Mouse (Mus musculus) kidney, embryonic 14.5 days (tissue): ENCODE measurements around the gene Klf2. TPM values are rescaled to one million over a fixed set of nuclear protein-coding genes. Genes with fewer than 3 reads are reported as not detected.
A peak's percentile ranks its signal among the peaks of the same experiment; 100 is the strongest.

Experiments used
- ATAC-seq: fragments of 200-750 bp; cut with Nextera tagmentation; 2 replicates; pipeline ENCODE4 v1.8.0; 2017; ENCODE audit warnings: moderate number of reproducible peaks, mild to moderate bottlenecking, moderate TSS enrichment, moderate library complexity; ENCODE audit not compliant: low FRiP score, low TSS enrichment
- H3K27ac ChIP-seq: fragments of 300-500 bp; sonication (generic); 2 replicates; pipeline ENCODE4 v1.5.1; 2014; ENCODE audit warnings: low read depth, mild to moderate bottlenecking, low read length, moderate library complexity, mixed read lengths
- H3K27me3 ChIP-seq: fragments of 300-500 bp; sonication (generic); 2 replicates; pipeline ENCODE4 v1.6.1; 2014; ENCODE audit warnings: mild to moderate bottlenecking, low read length; ENCODE audit not compliant: control insufficient read depth, insufficient read depth
- H3K36me3 ChIP-seq: fragments of 300-500 bp; sonication (generic); 2 replicates; pipeline ENCODE4 v1.6.1; 2014; ENCODE audit warnings: low read length, mixed read lengths; ENCODE audit not compliant: control insufficient read depth, insufficient read depth
- H3K4me1 ChIP-seq: fragments of 300-500 bp; sonication (generic); 2 replicates; pipeline ENCODE4 v1.6.1; 2014; ENCODE audit warnings: low read length, mixed read lengths; ENCODE audit not compliant: control insufficient read depth, insufficient read depth
- H3K4me2 ChIP-seq: fragments of 300-500 bp; sonication (generic); replicated peaks from 2 replicates; pipeline ENCODE4 v1.6.1; 2014; ENCODE audit warnings: low read depth, mild to moderate bottlenecking, low read length
- H3K4me3 ChIP-seq: fragments of 300-500 bp; sonication (generic); 2 replicates; pipeline ENCODE4 v1.5.1; 2014; ENCODE audit warnings: mild to moderate bottlenecking, low read length
- H3K9ac ChIP-seq: fragments of 300-500 bp; sonication (generic); 2 replicates; pipeline ENCODE4 v1.6.1; 2014; ENCODE audit warnings: low read depth, mild to moderate bottlenecking, low read length, moderate library complexity
- H3K9me3 ChIP-seq: fragments of 300-500 bp; sonication (generic); 2 replicates; pipeline ENCODE4 v1.6.1; 2016; ENCODE audit warnings: low read length; ENCODE audit not compliant: control insufficient read depth
- WGBS: fragments of 180-500 bp; shearing (Covaris S2); extraction: QIAGEN DNeasy Blood & Tissue Kit; methylation state at CpG from one replicate; pipeline ENCODE4 v1.1.7; 2014; 5-methylcytosine and 5-hydroxymethylcytosine counted together
- polyA plus RNA-seq: library from polyadenylated mRNA; unstranded; fragments of >200 nt; fragmentation: Nextera tagmentation; extraction: Ambion mirVana; gene quantifications from 2 replicates; pipeline ENCODE4 v1.2.1, GENCODE M21; 2014

Klf2 gene
- polyA plus RNA-seq, 1 experiment from 2014 or later: 12.1 TPM

- Histone ChIP-seq H3K9ac (no peak overlapping the region), H3K27me3 (no peaks in the 10 kb centered on the region), H3K4me1 (0 out of 2 replicates have a peak, but pooled peaks cover 5% of the 10 kb centered on the region), H3K4me2 (no peak overlapping the region), H3K9me3 (no peaks in the 10 kb centered on the region), H3K36me3 (no peaks in the 10 kb centered on the region), H3K27ac (no peak overlapping the region), H3K4me3 (no peak overlapping the region)
- WGBS: 76% methylated on average over 9 of the region's 9 CpGs
- no peak for ATAC-seq
These were observed 18.0 kb upstream of the Klf2 start for GRCm38 (mm10) chr8:72300654-72301400.

- WGBS: 62% methylated on average over 5 of the region's 5 CpGs
- no peak overlapping the region for H3K4me2 ChIP-seq
- 0 out of 2 replicates have a peak, but pooled peaks cover 5% of the 10 kb centered on the region for H3K4me1 ChIP-seq
- H3K9ac ChIP-seq: no peak overlapping the region
- H3K9me3 ChIP-seq: no peaks in the 10 kb centered on the region
- H3K27me3 ChIP-seq: no peaks in the 10 kb centered on the region
- ATAC-seq: 0 out of 2 replicates have a peak, but pooled peaks have one; percentile 53
- no peak overlapping the region for H3K4me3 ChIP-seq
- no peaks in the 10 kb centered on the region for H3K36me3 ChIP-seq
- no peak overlapping the region for H3K27ac ChIP-seq
These were observed 17.3 kb upstream of the Klf2 start for GRCm38 (mm10) chr8:72301497-72301896.

GRCm38 (mm10) chr8:72302986-72303612, 15.7 kb upstream of the Klf2 start:
- no peak for ATAC-seq
- 62% methylated on average over 8 of the region's 8 CpGs for WGBS
- H3K27ac ChIP-seq: no peak overlapping the region

DNA sequence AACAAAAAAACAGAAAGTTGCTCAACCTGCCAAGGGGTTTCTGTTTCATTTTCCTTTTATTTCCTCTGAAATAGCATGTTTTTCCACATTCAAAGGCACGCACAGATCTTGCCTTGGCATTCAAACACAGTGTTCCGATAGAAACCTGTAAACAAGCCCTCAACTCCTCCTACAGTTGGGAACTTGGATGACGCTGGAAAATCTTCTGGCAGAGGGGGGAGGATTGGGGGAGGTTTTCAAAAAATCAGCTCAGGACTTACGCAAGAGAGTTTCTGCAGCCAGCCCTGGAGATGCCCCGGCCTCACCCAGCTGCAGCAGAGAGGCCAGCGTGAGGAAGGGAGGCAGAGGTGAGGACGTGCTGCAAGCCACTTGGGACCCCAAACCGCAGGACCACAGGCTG, 15.2 kb upstream of the Klf2 start:
- H3K27ac ChIP-seq: no peak overlapping the region
- 0 out of 2 replicates have a peak, but pooled peaks cover 5% of the 10 kb centered on the region for H3K4me1 ChIP-seq
- H3K9me3 ChIP-seq: no peaks in the 10 kb centered on the region
- no peak overlapping the region for H3K4me3 ChIP-seq
- H3K36me3 ChIP-seq: no peaks in the 10 kb centered on the region
- no peaks in the 10 kb centered on the region for H3K27me3 ChIP-seq
- no peak overlapping the region for H3K9ac ChIP-seq
- no peak for ATAC-seq
- H3K4me2 ChIP-seq: no peak overlapping the region
- 53% methylated on average over 8 of the region's 8 CpGs for WGBS

More at GRCm38 (mm10) chr8:72302986-72303612, 15.7 kb upstream of the Klf2 start:
- Histone ChIP-seq H3K4me3 (no peak overlapping the region), H3K4me1 (0 out of 2 replicates have a peak, but pooled peaks cover 5% of the 10 kb centered on the region), H3K4me2 (no peak overlapping the region), H3K9me3 (no peaks in the 10 kb centered on the region), H3K27me3 (no peaks in the 10 kb centered on the region), H3K36me3 (no peaks in the 10 kb centered on the region), H3K9ac (no peak overlapping the region)

GRCm38 (mm10) chr8:72305210-72305905, 13.5 kb upstream of the Klf2 start, which contains the start of gene Gm10282:
TSS of gene Gm10282 (minus strand) at chr8:72305260.
- Histone ChIP-seq H3K4me3 (no peak within 1 kb of the TSS), H3K9me3 (no peaks in the 10 kb centered on the region), H3K27ac (no peak within 1 kb of the TSS), H3K4me2 (no peak within 1 kb of the TSS), H3K36me3 (no peaks in the 10 kb centered on the region), H3K9ac (no peak within 1 kb of the TSS), H3K4me1 (0 out of 2 replicates have a peak, but pooled peaks cover 5% of the 10 kb centered on the region), H3K27me3 (no peaks in the 10 kb centered on the region)
- 72% methylated on average over 11 of the region's 16 CpGs for WGBS
- no peak for ATAC-seq

GRCm38 (mm10) chr8:72306913-72307312, 11.9 kb upstream of the Klf2 start:
- WGBS: 85% methylated on average over 5 of the region's 5 CpGs
- Histone ChIP-seq H3K36me3 (no peaks in the 10 kb centered on the region), H3K4me2 (no peak overlapping the region)

GRCm38 (mm10) chr8:72308276-72308675, 10.6 kb upstream of the Klf2 start:
- no peak for ATAC-seq

More at GRCm38 (mm10) chr8:72306913-72307312, 11.9 kb upstream of the Klf2 start:
- H3K9me3 ChIP-seq: no peaks in the 10 kb centered on the region
- H3K4me3 ChIP-seq: no peak overlapping the region
- no peak for ATAC-seq
- no peak overlapping the region for H3K9ac ChIP-seq
- H3K27me3 ChIP-seq: no peaks in the 10 kb centered on the region
- H3K4me1 ChIP-seq: no peaks in the 10 kb centered on the region
- H3K27ac ChIP-seq: no peak overlapping the region

GRCm38 (mm10) chr8:72310849-72311506, 7.9 kb upstream of the Klf2 start:
- no peak overlapping the region for H3K9ac ChIP-seq
- H3K4me3 ChIP-seq: no peak overlapping the region
- 56% methylated on average over 8 of the region's 8 CpGs for WGBS
- ATAC-seq: no peak
- no peaks in the 10 kb centered on the region for H3K27me3 ChIP-seq
- H3K4me1 ChIP-seq: no peaks in the 10 kb centered on the region
- no peak overlapping the region for H3K27ac ChIP-seq
- no peak overlapping the region for H3K4me2 ChIP-seq
- H3K36me3 ChIP-seq: no peaks in the 10 kb centered on the region
- no peaks in the 10 kb centered on the region for H3K9me3 ChIP-seq

More at GRCm38 (mm10) chr8:72308276-72308675, 10.6 kb upstream of the Klf2 start:
- WGBS: 64% methylated on average over 6 of the region's 6 CpGs
- no peaks in the 10 kb centered on the region for H3K36me3 ChIP-seq
- no peak overlapping the region for H3K4me3 ChIP-seq
- no peak overlapping the region for H3K27ac ChIP-seq
- no peaks in the 10 kb centered on the region for H3K9me3 ChIP-seq
- H3K27me3 ChIP-seq: no peaks in the 10 kb centered on the region
- H3K4me1 ChIP-seq: no peaks in the 10 kb centered on the region
- no peak overlapping the region for H3K9ac ChIP-seq
- no peak overlapping the region for H3K4me2 ChIP-seq
